Mouse (Mus musculus) MEL (cell line): ENCODE data around the gene Sort1. TPM values are rescaled to one million over a fixed set of nuclear protein-coding genes. Genes with fewer than 3 reads are reported as not detected.

Experiments
- DNase-seq: peaks from one replicate; pipeline ENCODE4 v3.0.0; 2011; ENCODE audit warnings: low read depth, low spot score
- H3K27ac ChIP-seq: 2 replicates; pipeline ENCODE4 v1.5.1; 2012; ENCODE audit warnings: low read depth, mild to moderate bottlenecking, control low read depth, low read length, moderate library complexity; ENCODE audit not compliant: control insufficient read depth
- H3K27me3 ChIP-seq, 2 experiments: fragments of 150-350 bp in 1 of 2; sonication (generic) in 1 of 2; 2 replicates each; pipeline ENCODE4 v1.6.1; 2012; ENCODE audit warnings: low read length in 2 of 2, mild to moderate bottlenecking in 2 of 2, improper control_type of control experiment in 1 of 2, moderate library complexity in 1 of 2; ENCODE audit not compliant: insufficient read depth in 2 of 2, control insufficient read depth in 1 of 2
- H3K36me3 ChIP-seq, 2 experiments: 2 replicates each; pipeline ENCODE4 v1.6.1; 2012 to 2014; ENCODE audit warnings: low read length in 2 of 2, improper control_type of control experiment in 1 of 2, inconsistent platforms in 1 of 2, mild to moderate bottlenecking in 1 of 2; ENCODE audit not compliant: insufficient read depth in 2 of 2, control insufficient read depth in 1 of 2
- H3K4me1 ChIP-seq, 2 experiments: fragments of 150-350 bp in 1 of 2; sonication (generic) in 1 of 2; 2 replicates each; pipeline ENCODE4 v1.6.1; 2012; ENCODE audit warnings: low read length in 2 of 2, improper control_type of control experiment in 1 of 2, mild to moderate bottlenecking in 1 of 2; ENCODE audit not compliant: insufficient read depth in 2 of 2, control insufficient read depth in 1 of 2
- H3K4me3 ChIP-seq, 2 experiments: fragments of 150-350 bp in 1 of 2; sonication (generic) in 1 of 2; 2 replicates each; pipeline ENCODE4 v1.5.1; 2012; ENCODE audit warnings: low read depth in 2 of 2, low read length in 2 of 2, mild to moderate bottlenecking in 2 of 2, moderate library complexity in 2 of 2, control low read depth in 1 of 2, improper control_type of control experiment in 1 of 2; ENCODE audit not compliant: control insufficient read depth in 1 of 2, insufficient read depth in 1 of 2
- H3K79me2 ChIP-seq: 2 replicates; pipeline ENCODE4 v1.6.1; 2012; ENCODE audit warnings: mild to moderate bottlenecking, low read length, moderate library complexity; ENCODE audit not compliant: control insufficient read depth, poor library complexity, insufficient read depth
- H3K9ac ChIP-seq: 2 replicates; pipeline ENCODE4 v1.6.1; 2012; ENCODE audit warnings: low read depth, mild to moderate bottlenecking, control low read depth, low read length, moderate library complexity; ENCODE audit not compliant: control insufficient read depth, poor library complexity, severe bottlenecking
- H3K9me3 ChIP-seq: fragments of 150-350 bp; sonication (generic); replicated peaks from 2 replicates; pipeline ENCODE4 v1.6.1; 2012; ENCODE audit warnings: mild to moderate bottlenecking, low read length, improper control_type of control experiment, moderate library complexity; ENCODE audit not compliant: insufficient read depth
- CHD1 ChIP-seq: IDR thresholded peaks from 2 replicates; pipeline ENCODE4 v1.6.1; 2012; ENCODE audit warnings: low read depth, mild to moderate bottlenecking, inconsistent platforms, low read length, improper control_type of control experiment
- E2F4 ChIP-seq: IDR thresholded peaks from 2 replicates; pipeline ENCODE4 v1.6.1; 2011; ENCODE audit warnings: low read depth, low read length, improper control_type of control experiment, borderline replicate concordance
- GABPA ChIP-seq: IDR thresholded peaks from 2 replicates; pipeline ENCODE4 v1.6.1; 2012; ENCODE audit warnings: low read depth, mild to moderate bottlenecking, inconsistent platforms, low read length, improper control_type of control experiment, moderate library complexity
- JUND ChIP-seq: IDR thresholded peaks from 2 replicates; pipeline ENCODE4 v1.6.1; 2011; ENCODE audit warnings: low read depth, mild to moderate bottlenecking, improper control_type of control experiment, low read length
- KAT2A ChIP-seq: conservative IDR thresholded peaks from 2 replicates; pipeline ENCODE4 v1.6.1; 2012; ENCODE audit warnings: low read depth, low read length, improper control_type of control experiment, inconsistent platforms
- MAX ChIP-seq: IDR thresholded peaks from 2 replicates; pipeline ENCODE4 v1.6.1; 2011; ENCODE audit warnings: low read length, improper control_type of control experiment
- MAZ ChIP-seq: IDR thresholded peaks from 2 replicates; pipeline ENCODE4 v1.6.1; 2012; ENCODE audit warnings: low read depth, mild to moderate bottlenecking, inconsistent platforms, low read length, improper control_type of control experiment
- MEF2A ChIP-seq: IDR thresholded peaks from 2 replicates; pipeline ENCODE4 v1.6.1; 2014; ENCODE audit warnings: low read depth, mild to moderate bottlenecking, inconsistent platforms, low read length, improper control_type of control experiment; ENCODE audit not compliant: poor library complexity, insufficient replicate concordance, severe bottlenecking; ENCODE audit errors: extremely low read depth
- MYB ChIP-seq: IDR thresholded peaks from 2 replicates; pipeline ENCODE4 v1.6.1; 2011; ENCODE audit warnings: mild to moderate bottlenecking, low read depth, low read length, improper control_type of control experiment
- MYC ChIP-seq: IDR thresholded peaks from 2 replicates; pipeline ENCODE4 v1.6.1; 2011; ENCODE audit warnings: low read depth, mild to moderate bottlenecking, low read length, improper control_type of control experiment, moderate library complexity
- NELFE ChIP-seq: IDR thresholded peaks from 2 replicates; pipeline ENCODE4 v1.6.1; 2011; ENCODE audit warnings: low read depth, low read length, improper control_type of control experiment
- POLR2AphosphoS2 ChIP-seq: IDR thresholded peaks from 2 replicates; pipeline ENCODE4 v1.6.1; 2011; ENCODE audit warnings: low read length, improper control_type of control experiment
- RCOR1 ChIP-seq: IDR thresholded peaks from 2 replicates; pipeline ENCODE4 v1.6.1; 2012; ENCODE audit warnings: low read depth, mild to moderate bottlenecking, inconsistent platforms, low read length, improper control_type of control experiment
- SIN3A ChIP-seq: IDR thresholded peaks from 2 replicates; pipeline ENCODE4 v1.6.1; 2012; ENCODE audit warnings: low read length, improper control_type of control experiment, inconsistent platforms
- SMC3 ChIP-seq: IDR thresholded peaks from 2 replicates; pipeline ENCODE4 v1.6.1; 2011; ENCODE audit warnings: low read depth, low read length, improper control_type of control experiment
- TAL1 ChIP-seq: IDR thresholded peaks from 2 replicates; pipeline ENCODE4 v1.6.1; 2012; ENCODE audit warnings: mild to moderate bottlenecking, inconsistent platforms, low read length, moderate library complexity, mixed read lengths
- TBP ChIP-seq: IDR thresholded peaks from 2 replicates; pipeline ENCODE4 v1.8.0; 2011; ENCODE audit warnings: low read depth, low read length, improper control_type of control experiment
- UBTF ChIP-seq: IDR thresholded peaks from 2 replicates; pipeline ENCODE4 v1.6.1; 2012; ENCODE audit warnings: low read depth, mild to moderate bottlenecking, inconsistent platforms, low read length, improper control_type of control experiment, moderate library complexity, borderline replicate concordance; ENCODE audit not compliant: insufficient read depth
- USF1 ChIP-seq: IDR thresholded peaks from 2 replicates; pipeline ENCODE4 v1.6.1; 2014; ENCODE audit warnings: low read depth, mild to moderate bottlenecking, inconsistent platforms, low read length, improper control_type of control experiment, moderate library complexity
- ZNF384 ChIP-seq: IDR thresholded peaks from 2 replicates; pipeline ENCODE4 v1.6.1; 2012; ENCODE audit warnings: low read depth, mild to moderate bottlenecking, inconsistent platforms, low read length, improper control_type of control experiment
- polyA plus RNA-seq, 2 experiments: library from polyadenylated mRNA; stranded (reverse) in 1 of 2; unstranded in 1 of 2; fragments of >175 nt in 1 of 2; fragments of >200 nt in 1 of 2; gene quantifications; 2 replicates each; pipeline versions ENCODE4 v1.2.1 to v1.2.4; 2012; ENCODE audit warnings: low replicate concordance in 2 of 2, low read depth in 1 of 2; ENCODE audit not compliant: insufficient read length in 2 of 2, insufficient read depth in 1 of 2, missing spikeins in 1 of 2
- total RNA-seq: library from RNA; depleted of rRNA; stranded (reverse); fragments of 300-350 nt; gene quantifications from 2 replicates; pipeline ENCODE4 v1.2.3, GENCODE M21; 2012

Gene Sort1
- total and polyA plus RNA-seq, 3 experiments: 10.2 to 28.3 (median 22.7) TPM

DNA sequence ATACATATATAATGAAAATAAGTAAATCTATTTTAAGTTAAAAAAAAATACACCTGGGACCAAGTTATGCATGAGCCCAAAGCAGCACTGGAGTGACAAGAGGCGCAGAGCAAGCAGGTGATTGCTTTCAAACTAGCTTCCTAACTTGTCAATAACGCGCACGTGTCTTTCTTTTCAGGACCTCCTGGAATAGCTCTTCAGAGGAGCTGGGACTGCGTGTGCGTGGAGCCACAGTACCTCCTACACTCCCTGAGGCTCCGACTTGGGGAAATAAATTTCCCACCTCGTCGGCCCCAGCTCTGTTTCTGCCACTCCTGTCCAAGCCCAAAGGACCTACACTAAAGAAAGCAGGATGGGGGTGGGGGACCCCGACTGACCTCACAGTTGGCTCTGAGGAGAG, 73.2 kb downstream of the Sort1 start:
- no peaks in the 10 kb centered on the region for H3K4me1 ChIP-seq
- no peak for DNase-seq
- H3K9me3 ChIP-seq: no peaks in the 10 kb centered on the region
- TF ChIP-seq KAT2A (no peak), MEF2A (no peak), UBTF (no peak), MYB (no peak), USF1 (no peak), JUND (no peak), MYC (no peak), SIN3A (no peak), RCOR1 (no peak), MAX (no peak), E2F4 (no peak), CHD1 (no peak), TAL1 (no peak)
- H3K4me3 ChIP-seq: no peak overlapping the region
- H3K27ac ChIP-seq: no peak overlapping the region
- no peaks in the 10 kb centered on the region for H3K79me2 ChIP-seq
- H3K9ac ChIP-seq: no peak overlapping the region
- no peaks in the 10 kb centered on the region for H3K27me3 ChIP-seq
- no peaks in the 10 kb centered on the region; a peak in 1 of 4 replicates for H3K36me3 ChIP-seq

DNA sequence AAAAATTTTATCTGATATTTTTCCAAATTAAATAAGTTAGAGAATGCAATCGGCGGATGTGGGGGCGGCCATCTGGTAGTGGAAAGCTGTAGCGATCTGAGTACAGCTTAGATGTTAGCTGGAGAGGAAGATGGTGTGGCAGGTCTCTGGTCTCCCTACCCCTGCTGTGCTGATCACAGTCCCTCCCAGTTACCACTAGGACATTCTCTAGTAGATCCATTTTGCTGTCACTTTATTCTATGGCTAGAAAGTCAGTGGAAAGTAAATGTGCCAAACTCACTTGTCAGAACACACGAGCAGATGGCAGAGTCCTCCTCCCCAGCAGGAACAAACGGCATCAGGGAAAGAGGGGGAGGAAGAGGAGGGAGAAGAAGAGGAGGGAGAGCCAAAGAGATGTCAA, 74.6 kb downstream of the Sort1 start:
- TF ChIP-seq TAL1: no peak
- TF ChIP-seq GABPA: no peak
- no peak for TF ChIP-seq MAZ
- TF ChIP-seq ZNF384: no peak
- TF ChIP-seq RCOR1: no peak
- no peak for TF ChIP-seq POLR2AphosphoS2
- no peak for TF ChIP-seq NELFE
- no peak for TF ChIP-seq TBP
- TF ChIP-seq MEF2A: no peak
- no peak for TF ChIP-seq SMC3

More for the DNA sequence above, 74.6 kb downstream of the Sort1 start:
- H3K4me3 ChIP-seq: no peak overlapping the region
- H3K9ac ChIP-seq: no peak overlapping the region
- no peaks in the 10 kb centered on the region for H3K79me2 ChIP-seq
- no peaks in the 10 kb centered on the region; a peak in 1 of 4 replicates for H3K36me3 ChIP-seq
- H3K4me1 ChIP-seq: no peaks in the 10 kb centered on the region
- no peak for DNase-seq
- H3K9me3 ChIP-seq: no peaks in the 10 kb centered on the region
- no peaks in the 10 kb centered on the region for H3K27me3 ChIP-seq
- no peak overlapping the region for H3K27ac ChIP-seq
